Mouse (Mus musculus) heart, postnatal 4 days (tissue): ENCODE measurements at regions not wholly inside any gene's neighbourhood (a gene's known extent, or its start where the extent isn't known, plus 50 kb on each side); places are given as distances from the start of the nearest gene placed in this dataset.
A peak's percentile ranks its signal among the peaks of the same experiment; 100 is the strongest.

Source experiments
- DNase-seq: peaks from one replicate; pipeline ENCODE4 v3.0.0; 2021

GRCm38 (mm10) chr3:66592259-66592658 lies 295.6 kb upstream of the Veph1 start:
- no peak for DNase-seq

- DNase-seq = no peak
Measured at GRCm38 (mm10) chr3:66590775-66591174, 294.1 kb upstream of the Veph1 start.

GRCm38 (mm10) chr3:66589483-66589882 lies 292.8 kb upstream of the Veph1 start:
- no peak for DNase-seq

- no peak for DNase-seq
Measured at GRCm38 (mm10) chr3:66584831-66585230, 288.2 kb upstream of the Veph1 start.

GRCm38 (mm10) chr3:66584101-66584500 lies 287.5 kb upstream of the Veph1 start:
- no peak for DNase-seq

- no peak for DNase-seq
Measured at GRCm38 (mm10) chr3:66576659-66577058, 280.0 kb upstream of the Veph1 start.

- no peak for DNase-seq
Measured at GRCm38 (mm10) chr3:66574321-66574720, 277.7 kb upstream of the Veph1 start.

GRCm38 (mm10) chr3:66572887-66573519 lies 276.4 kb upstream of the Veph1 start:
- DNase-seq = no peak

- DNase-seq = peak; percentile 25
Measured at GRCm38 (mm10) chr3:66570342-66570741, 273.7 kb upstream of the Veph1 start.

GRCm38 (mm10) chr3:66564268-66565245 lies 267.9 kb upstream of the Veph1 start:
- no peak for DNase-seq

GRCm38 (mm10) chr3:66563329-66563728 lies 266.7 kb upstream of the Veph1 start:
- DNase-seq = no peak

- DNase-seq = no peak
Measured at GRCm38 (mm10) chr3:66555538-66555937, 258.9 kb upstream of the Veph1 start.

- DNase-seq = no peak
Measured at GRCm38 (mm10) chr3:66550920-66551319, 254.3 kb upstream of the Veph1 start.

- DNase-seq = no peak
Measured at GRCm38 (mm10) chr3:66546576-66546975, 249.9 kb upstream of the Veph1 start.

- DNase-seq = no peak
Measured at GRCm38 (mm10) chr3:66544139-66544933, 247.7 kb upstream of the Veph1 start.

GRCm38 (mm10) chr3:66542865-66543264 lies 246.2 kb upstream of the Veph1 start:
- no peak for DNase-seq

- DNase-seq = no peak
Measured at GRCm38 (mm10) chr3:66537913-66538312, 241.3 kb upstream of the Veph1 start.

GRCm38 (mm10) chr3:66537106-66537893 lies 240.7 kb upstream of the Veph1 start:
- no peak for DNase-seq

GRCm38 (mm10) chr3:66536673-66537072 lies 240.0 kb upstream of the Veph1 start:
- no peak for DNase-seq

- DNase-seq = no peak
Measured at GRCm38 (mm10) chr3:66535786-66536529, 239.3 kb upstream of the Veph1 start.

GRCm38 (mm10) chr3:66519925-66520324 lies 223.3 kb upstream of the Veph1 start:
- DNase-seq = no peak
